Mouse (Mus musculus) stomach, postnatal 0 days (tissue): ENCODE data around the gene Olfr520. TPM values are rescaled to one million over a fixed set of nuclear protein-coding genes. Genes with fewer than 3 reads are reported as not detected.
"Not testable (repeated sequence)": the region's sequence is repeated elsewhere in the genome, so short reads cannot be mapped to it uniquely, and the experiment has no call there.

ENCODE experiments used
- ATAC-seq: fragments of 200-750 bp; cut with Nextera tagmentation; 2 replicates; pipeline ENCODE4 v1.8.0; 2017; ENCODE audit not compliant: low FRiP score, low TSS enrichment
- DNase-seq: peaks from one replicate; pipeline ENCODE4 v3.0.0-alpha.2; 2016; ENCODE audit warnings: low spot score
- H3K27ac ChIP-seq: fragments of 300-500 bp; sonication (generic); replicated peaks from 2 replicates; pipeline ENCODE4 v1.5.1; 2014; ENCODE audit warnings: mild to moderate bottlenecking, control low read depth
- H3K27me3 ChIP-seq: fragments of 300-500 bp; sonication (generic); 2 replicates; pipeline ENCODE4 v1.6.1; 2014; ENCODE audit warnings: low read length; ENCODE audit not compliant: control insufficient read depth, insufficient read depth
- H3K36me3 ChIP-seq: fragments of 300-500 bp; sonication (generic); 2 replicates; pipeline ENCODE4 v1.6.1; 2014; ENCODE audit warnings: low read length, mixed read lengths; ENCODE audit not compliant: control insufficient read depth, insufficient read depth
- H3K4me1 ChIP-seq: fragments of 300-500 bp; sonication (generic); replicated peaks from 2 replicates; pipeline ENCODE4 v1.6.1; 2014; ENCODE audit warnings: antibody characterized with exemption; ENCODE audit not compliant: control insufficient read depth, insufficient read depth
- H3K4me2 ChIP-seq: fragments of 300-500 bp; sonication (generic); replicated peaks from 2 replicates; pipeline ENCODE4 v1.6.1; 2014; ENCODE audit warnings: low read depth, mild to moderate bottlenecking, control low read depth, moderate library complexity
- H3K4me3 ChIP-seq: fragments of 300-500 bp; sonication (generic); 2 replicates; pipeline ENCODE4 v1.5.1; 2014; ENCODE audit warnings: low read depth, low read length, control low read depth
- H3K9ac ChIP-seq: fragments of 300-500 bp; sonication (generic); 2 replicates; pipeline ENCODE4 v1.6.1; 2014; ENCODE audit warnings: mild to moderate bottlenecking, low read length, control low read depth, mixed read lengths
- H3K9me3 ChIP-seq: fragments of 300-500 bp; sonication (generic); 2 replicates; pipeline ENCODE4 v1.6.1; 2016; ENCODE audit warnings: low read length; ENCODE audit not compliant: control insufficient read depth
- CTCF ChIP-seq: IDR thresholded peaks from 2 replicates; pipeline ENCODE4 v1.5.1; 2016; ENCODE audit warnings: antibody characterized with exemption, low read depth, mild to moderate bottlenecking, moderate library complexity
- EP300 ChIP-seq: optimal IDR thresholded peaks from 2 replicates; pipeline ENCODE3; 2016; ENCODE audit warnings: antibody characterized with exemption
- WGBS: fragments of 180-500 bp; shearing (Covaris S2); extraction: QIAGEN DNeasy Blood & Tissue Kit; methylation state at CpG from one replicate; pipeline ENCODE4 v1.1.7; 2014; 5-methylcytosine and 5-hydroxymethylcytosine counted together
- polyA plus RNA-seq: library from polyadenylated mRNA; unstranded; fragments of >200 nt; fragmentation: Nextera tagmentation; extraction: Ambion mirVana; gene quantifications from 2 replicates; pipeline ENCODE4 v1.2.1, GENCODE M21; 2015

Gene Olfr520
- polyA plus RNA-seq, 1 experiment from 2014 or later: not detected

DNA sequence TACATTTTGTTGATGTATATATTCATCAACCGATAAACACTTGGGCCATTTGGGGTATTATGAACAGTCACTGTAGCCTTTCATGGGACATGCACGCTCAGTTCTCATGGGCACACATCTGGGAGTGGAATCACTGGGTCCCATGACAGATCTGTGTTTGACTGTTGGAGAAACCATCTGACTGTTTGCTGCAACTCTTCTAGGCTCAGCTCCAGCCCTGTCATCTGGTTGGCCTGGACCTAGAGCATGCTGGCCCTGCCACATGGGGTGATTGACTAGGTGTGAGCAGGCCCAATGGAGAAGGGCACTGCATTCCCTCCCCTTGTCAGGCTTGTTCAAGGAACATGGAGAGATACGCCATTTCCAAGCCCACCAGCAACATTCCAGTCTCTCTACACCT is 36.1 kb upstream of the Olfr520 start:
- Histone ChIP-seq H3K4me1 (no peaks in the 10 kb centered on the region), H3K4me3 (no peak overlapping the region), H3K9ac (no peak overlapping the region), H3K27me3 (no peaks in the 10 kb centered on the region), H3K9me3 (no peaks in the 10 kb centered on the region), H3K4me2 (no peak overlapping the region), H3K36me3 (no peaks in the 10 kb centered on the region), H3K27ac (no peak overlapping the region)
- TF ChIP-seq CTCF (no peak), EP300 (no peak)
- 81% methylated on average over 3 of the region's 3 CpGs for WGBS
- DNase-seq (no peak), ATAC-seq (no peak)

GRCm38 (mm10) chr7:99694424-99694823 is 35.6 kb upstream of the Olfr520 start:
- not testable (repeated sequence) for ATAC-seq, H3K9me3 ChIP-seq, DNase-seq, H3K4me2 ChIP-seq, H3K27ac ChIP-seq, H3K36me3 ChIP-seq, H3K27me3 ChIP-seq, H3K9ac ChIP-seq, H3K4me3 ChIP-seq, H3K4me1 ChIP-seq
- WGBS: 79% methylated on average over 5 of the region's 5 CpGs

DNA sequence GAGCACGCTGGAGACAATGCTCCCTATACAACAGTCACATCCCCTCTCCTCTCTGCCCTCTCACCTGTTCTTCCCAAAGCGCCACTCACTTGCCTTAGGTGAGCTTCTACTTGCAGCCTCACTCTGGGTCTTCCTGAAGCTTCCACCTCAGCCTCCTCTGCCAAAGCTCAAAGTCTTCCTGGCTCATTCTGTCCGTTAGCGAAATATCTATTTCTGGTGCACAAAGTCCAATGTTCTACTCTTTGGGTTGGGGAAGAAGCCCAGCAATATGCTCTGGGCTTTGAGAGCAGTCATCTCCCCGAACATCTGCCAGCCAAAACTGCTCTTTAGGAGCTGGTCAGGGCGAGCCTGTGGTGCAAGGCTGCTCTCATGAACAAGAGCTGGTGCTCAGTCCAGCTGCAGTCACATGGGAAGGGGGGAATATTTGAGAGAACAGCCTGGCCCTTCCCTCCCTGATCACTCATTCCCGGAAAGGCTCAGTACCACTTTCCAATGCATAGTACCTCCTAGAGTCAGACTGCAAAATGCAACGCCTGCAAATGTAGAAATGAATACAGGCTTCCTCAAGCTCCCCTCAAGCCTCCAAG is 34.5 kb upstream of the Olfr520 start:
- Histone ChIP-seq H3K36me3 (no peaks in the 10 kb centered on the region), H3K4me2 (no peak overlapping the region), H3K9ac (no peak overlapping the region), H3K9me3 (no peaks in the 10 kb centered on the region), H3K4me3 (no peak overlapping the region), H3K27me3 (no peaks in the 10 kb centered on the region), H3K4me1 (no peaks in the 10 kb centered on the region), H3K27ac (no peak overlapping the region)
- WGBS: 78% methylated on average over 8 of the region's 8 CpGs
- ATAC-seq (no peak), DNase-seq (no peak)
- TF ChIP-seq CTCF (no peak), EP300 (no peak)

GRCm38 (mm10) chr7:99698576-99698975 is 31.5 kb upstream of the Olfr520 start:
- Histone ChIP-seq H3K27ac (no peak overlapping the region), H3K4me1 (0 out of 2 replicates have a peak, but pooled peaks cover 2% of the 10 kb centered on the region), H3K9ac (no peak overlapping the region), H3K4me2 (no peak overlapping the region), H3K27me3 (no peaks in the 10 kb centered on the region), H3K4me3 (no peak overlapping the region), H3K36me3 (no peaks in the 10 kb centered on the region), H3K9me3 (no peaks in the 10 kb centered on the region)
- TF ChIP-seq EP300: no peak
- DNase-seq (no peak), ATAC-seq (no peak)
- 83% methylated on average over 3 of the region's 3 CpGs for WGBS

DNA sequence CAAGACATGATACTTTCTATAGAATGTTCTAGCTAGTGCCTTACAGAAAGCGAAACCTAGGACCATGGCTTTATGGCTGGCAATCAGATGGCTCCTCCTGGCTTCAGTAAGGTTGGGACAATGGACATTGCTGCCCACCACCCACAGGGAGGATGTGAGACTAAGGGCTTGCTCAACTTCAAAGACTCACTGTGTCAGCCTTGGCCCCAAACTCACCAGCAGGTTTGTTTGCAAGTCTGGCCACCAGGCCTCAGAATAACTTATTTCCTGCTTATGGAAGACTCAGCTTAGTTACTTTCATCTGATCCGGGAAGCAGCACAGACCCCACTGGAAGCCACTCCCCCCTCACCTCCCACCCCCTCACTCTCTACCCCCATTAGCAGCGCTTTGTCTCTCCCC is 31.0 kb upstream of the Olfr520 start:
- ATAC-seq: no peak
- TF ChIP-seq CTCF: no peak
- TF ChIP-seq EP300: no peak
- Histone ChIP-seq H3K9me3 (no peaks in the 10 kb centered on the region), H3K4me2 (no peak overlapping the region), H3K27ac (peak overlapping the region; percentile 3; the same call in 1 of the 2 replicates), H3K27me3 (no peaks in the 10 kb centered on the region), H3K4me3 (no peak overlapping the region), H3K4me1 (0 out of 2 replicates have a peak, but pooled peaks cover 2% of the 10 kb centered on the region), H3K9ac (no peak overlapping the region), H3K36me3 (no peaks in the 10 kb centered on the region)
- DNase-seq: no peak
- WGBS: 48% methylated on average over 3 of the region's 3 CpGs

DNA sequence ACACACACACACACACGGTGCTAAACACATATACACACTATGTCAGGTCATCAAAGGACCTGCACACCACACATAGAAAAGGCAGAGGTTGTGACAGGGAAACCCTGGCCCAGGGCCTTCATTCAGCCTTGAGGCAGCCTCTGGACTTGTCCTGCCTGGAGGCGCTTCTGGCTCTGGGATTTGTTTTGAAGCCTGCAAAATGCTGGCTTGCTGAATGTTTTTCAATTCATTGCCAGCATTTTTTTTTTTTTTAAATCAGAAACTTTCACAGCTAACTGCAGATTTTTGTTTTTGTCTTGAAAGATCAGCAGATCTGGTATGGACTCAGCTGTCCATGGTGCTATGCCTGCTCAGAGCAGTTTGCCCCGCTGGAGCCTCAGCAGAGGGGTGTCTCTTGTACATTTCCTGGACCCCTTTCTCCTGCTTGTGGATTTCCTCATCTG is 30.3 kb upstream of the Olfr520 start:
- TF ChIP-seq EP300 (no peak), CTCF (no peak)
- Histone ChIP-seq H3K4me3 (no peak overlapping the region), H3K9me3 (no peaks in the 10 kb centered on the region), H3K27me3 (no peaks in the 10 kb centered on the region), H3K9ac (no peak overlapping the region), H3K27ac (no peak overlapping the region), H3K36me3 (no peaks in the 10 kb centered on the region), H3K4me1 (0 out of 2 replicates have a peak, but pooled peaks cover 2% of the 10 kb centered on the region), H3K4me2 (no peak overlapping the region)
- no peak for DNase-seq
- no peak for ATAC-seq
- 44% methylated on average over 3 of the region's 3 CpGs for WGBS
